Mouse (Mus musculus) MEL (cell line): ENCODE results near the gene Neurl2. TPM values are rescaled to one million over a fixed set of nuclear protein-coding genes. Genes with fewer than 3 reads are reported as not detected.

Source experiments
- DNase-seq: peaks from one replicate; pipeline ENCODE4 v3.0.0; 2011; ENCODE audit warnings: low read depth, low spot score
- H3K27ac ChIP-seq: 2 replicates; pipeline ENCODE4 v1.5.1; 2012; ENCODE audit warnings: low read depth, mild to moderate bottlenecking, control low read depth, low read length, moderate library complexity; ENCODE audit not compliant: control insufficient read depth
- H3K27me3 ChIP-seq, 2 experiments: fragments of 150-350 bp in 1 of 2; sonication (generic) in 1 of 2; 2 replicates each; pipeline ENCODE4 v1.6.1; 2012; ENCODE audit warnings: low read length in 2 of 2, mild to moderate bottlenecking in 2 of 2, improper control_type of control experiment in 1 of 2, moderate library complexity in 1 of 2; ENCODE audit not compliant: insufficient read depth in 2 of 2, control insufficient read depth in 1 of 2
- H3K36me3 ChIP-seq, 2 experiments: 2 replicates each; pipeline ENCODE4 v1.6.1; 2012 to 2014; ENCODE audit warnings: low read length in 2 of 2, improper control_type of control experiment in 1 of 2, inconsistent platforms in 1 of 2, mild to moderate bottlenecking in 1 of 2; ENCODE audit not compliant: insufficient read depth in 2 of 2, control insufficient read depth in 1 of 2
- H3K4me1 ChIP-seq, 2 experiments: fragments of 150-350 bp in 1 of 2; sonication (generic) in 1 of 2; 2 replicates each; pipeline ENCODE4 v1.6.1; 2012; ENCODE audit warnings: low read length in 2 of 2, improper control_type of control experiment in 1 of 2, mild to moderate bottlenecking in 1 of 2; ENCODE audit not compliant: insufficient read depth in 2 of 2, control insufficient read depth in 1 of 2
- H3K4me3 ChIP-seq, 2 experiments: fragments of 150-350 bp in 1 of 2; sonication (generic) in 1 of 2; 2 replicates each; pipeline ENCODE4 v1.5.1; 2012; ENCODE audit warnings: low read depth in 2 of 2, low read length in 2 of 2, mild to moderate bottlenecking in 2 of 2, moderate library complexity in 2 of 2, control low read depth in 1 of 2, improper control_type of control experiment in 1 of 2; ENCODE audit not compliant: control insufficient read depth in 1 of 2, insufficient read depth in 1 of 2
- H3K79me2 ChIP-seq: 2 replicates; pipeline ENCODE4 v1.6.1; 2012; ENCODE audit warnings: mild to moderate bottlenecking, low read length, moderate library complexity; ENCODE audit not compliant: control insufficient read depth, poor library complexity, insufficient read depth
- H3K9ac ChIP-seq: 2 replicates; pipeline ENCODE4 v1.6.1; 2012; ENCODE audit warnings: low read depth, mild to moderate bottlenecking, control low read depth, low read length, moderate library complexity; ENCODE audit not compliant: control insufficient read depth, poor library complexity, severe bottlenecking
- H3K9me3 ChIP-seq: fragments of 150-350 bp; sonication (generic); replicated peaks from 2 replicates; pipeline ENCODE4 v1.6.1; 2012; ENCODE audit warnings: mild to moderate bottlenecking, low read length, improper control_type of control experiment, moderate library complexity; ENCODE audit not compliant: insufficient read depth
- BHLHE40 ChIP-seq: IDR thresholded peaks from 2 replicates; pipeline ENCODE4 v1.6.1; 2012; ENCODE audit warnings: low read depth, mild to moderate bottlenecking, inconsistent platforms, low read length, improper control_type of control experiment, borderline replicate concordance
- CHD1 ChIP-seq: IDR thresholded peaks from 2 replicates; pipeline ENCODE4 v1.6.1; 2012; ENCODE audit warnings: low read depth, mild to moderate bottlenecking, inconsistent platforms, low read length, improper control_type of control experiment
- CHD2 ChIP-seq: IDR thresholded peaks from 2 replicates; pipeline ENCODE4 v1.6.1; 2011; ENCODE audit warnings: low read length, improper control_type of control experiment
- CTCF ChIP-seq, 3 experiments: IDR thresholded peaks in 2 of 3; conservative IDR thresholded peaks in 1 of 3; 2 replicates each; pipeline ENCODE4 v1.5.1; 2011 to 2012; ENCODE audit warnings: low read length in 3 of 3, low read depth in 2 of 3, mild to moderate bottlenecking in 2 of 3, improper control_type of control experiment in 1 of 3, inconsistent platforms in 1 of 3, mixed read lengths in 1 of 3, moderate library complexity in 1 of 3; ENCODE audit not compliant: control insufficient read depth in 1 of 3, insufficient read depth in 1 of 3, poor library complexity in 1 of 3, severe bottlenecking in 1 of 3
- ELF1 ChIP-seq: IDR thresholded peaks from 2 replicates; pipeline ENCODE4 v1.6.1; 2014; ENCODE audit warnings: low read depth, mild to moderate bottlenecking, inconsistent platforms, low read length, improper control_type of control experiment, moderate library complexity
- EP300 ChIP-seq, 2 experiments: IDR thresholded peaks; 2 replicates each; pipeline ENCODE4 v1.6.1; 2011; ENCODE audit warnings: improper control_type of control experiment in 2 of 2, low read length in 2 of 2, low read depth in 1 of 2, mild to moderate bottlenecking in 1 of 2
- GABPA ChIP-seq: IDR thresholded peaks from 2 replicates; pipeline ENCODE4 v1.6.1; 2012; ENCODE audit warnings: low read depth, mild to moderate bottlenecking, inconsistent platforms, low read length, improper control_type of control experiment, moderate library complexity
- GATA1 ChIP-seq: IDR thresholded peaks from 2 replicates; pipeline ENCODE4 v1.6.1; 2011; ENCODE audit warnings: low read depth, low read length, improper control_type of control experiment
- HCFC1 ChIP-seq: IDR thresholded peaks from 2 replicates; pipeline ENCODE4 v1.6.1; 2012; ENCODE audit warnings: low read depth, mild to moderate bottlenecking, inconsistent platforms, low read length, improper control_type of control experiment, moderate library complexity
- KAT2A ChIP-seq: conservative IDR thresholded peaks from 2 replicates; pipeline ENCODE4 v1.6.1; 2012; ENCODE audit warnings: low read depth, low read length, improper control_type of control experiment, inconsistent platforms
- MAFK ChIP-seq: IDR thresholded peaks from 2 replicates; pipeline ENCODE4 v1.6.1; 2011; ENCODE audit warnings: low read depth, mild to moderate bottlenecking, low read length, improper control_type of control experiment, borderline replicate concordance
- MAX ChIP-seq: IDR thresholded peaks from 2 replicates; pipeline ENCODE4 v1.6.1; 2011; ENCODE audit warnings: low read length, improper control_type of control experiment
- MAZ ChIP-seq: IDR thresholded peaks from 2 replicates; pipeline ENCODE4 v1.6.1; 2012; ENCODE audit warnings: low read depth, mild to moderate bottlenecking, inconsistent platforms, low read length, improper control_type of control experiment
- MEF2A ChIP-seq: IDR thresholded peaks from 2 replicates; pipeline ENCODE4 v1.6.1; 2014; ENCODE audit warnings: low read depth, mild to moderate bottlenecking, inconsistent platforms, low read length, improper control_type of control experiment; ENCODE audit not compliant: poor library complexity, insufficient replicate concordance, severe bottlenecking; ENCODE audit errors: extremely low read depth
- MYB ChIP-seq: IDR thresholded peaks from 2 replicates; pipeline ENCODE4 v1.6.1; 2011; ENCODE audit warnings: mild to moderate bottlenecking, low read depth, low read length, improper control_type of control experiment
- MYC ChIP-seq: IDR thresholded peaks from 2 replicates; pipeline ENCODE4 v1.6.1; 2011; ENCODE audit warnings: low read depth, mild to moderate bottlenecking, low read length, improper control_type of control experiment, moderate library complexity
- NELFE ChIP-seq: IDR thresholded peaks from 2 replicates; pipeline ENCODE4 v1.6.1; 2011; ENCODE audit warnings: low read depth, low read length, improper control_type of control experiment
- NRF1 ChIP-seq: IDR thresholded peaks from 2 replicates; pipeline ENCODE4 v1.6.1; 2014; ENCODE audit warnings: low read depth, mild to moderate bottlenecking, inconsistent platforms, low read length, improper control_type of control experiment, moderate library complexity; ENCODE audit not compliant: poor library complexity, insufficient read depth, severe bottlenecking
- POLR2A ChIP-seq, 2 experiments: IDR thresholded peaks; 2 replicates each; pipeline ENCODE4 v1.6.1; 2011 to 2012; ENCODE audit warnings: low read length in 2 of 2, mild to moderate bottlenecking in 2 of 2, control low read depth in 1 of 2, improper control_type of control experiment in 1 of 2, low read depth in 1 of 2, moderate library complexity in 1 of 2; ENCODE audit not compliant: control insufficient read depth in 1 of 2, insufficient read depth in 1 of 2, poor library complexity in 1 of 2
- POLR2AphosphoS2 ChIP-seq: IDR thresholded peaks from 2 replicates; pipeline ENCODE4 v1.6.1; 2011; ENCODE audit warnings: low read length, improper control_type of control experiment
- POLR2AphosphoS5 ChIP-seq: IDR thresholded peaks from 2 replicates; pipeline ENCODE4 v1.6.1; 2012; ENCODE audit warnings: low read depth, borderline replicate concordance, mild to moderate bottlenecking, inconsistent platforms, low read length, moderate library complexity, mixed read lengths
- RAD21 ChIP-seq: IDR thresholded peaks from 2 replicates; pipeline ENCODE4 v1.6.1; 2011; ENCODE audit warnings: mild to moderate bottlenecking, low read depth, low read length, improper control_type of control experiment
- RCOR1 ChIP-seq: IDR thresholded peaks from 2 replicates; pipeline ENCODE4 v1.6.1; 2012; ENCODE audit warnings: low read depth, mild to moderate bottlenecking, inconsistent platforms, low read length, improper control_type of control experiment
- SIN3A ChIP-seq: IDR thresholded peaks from 2 replicates; pipeline ENCODE4 v1.6.1; 2012; ENCODE audit warnings: low read length, improper control_type of control experiment, inconsistent platforms
- SMC3 ChIP-seq: IDR thresholded peaks from 2 replicates; pipeline ENCODE4 v1.6.1; 2011; ENCODE audit warnings: low read depth, low read length, improper control_type of control experiment
- TAL1 ChIP-seq: IDR thresholded peaks from 2 replicates; pipeline ENCODE4 v1.6.1; 2012; ENCODE audit warnings: mild to moderate bottlenecking, inconsistent platforms, low read length, moderate library complexity, mixed read lengths
- TBP ChIP-seq: IDR thresholded peaks from 2 replicates; pipeline ENCODE4 v1.8.0; 2011; ENCODE audit warnings: low read depth, low read length, improper control_type of control experiment
- TCF12 ChIP-seq: IDR thresholded peaks from 2 replicates; pipeline ENCODE4 v1.6.1; 2014; ENCODE audit warnings: low read depth, mild to moderate bottlenecking, inconsistent platforms, low read length, improper control_type of control experiment, moderate library complexity
- UBTF ChIP-seq: IDR thresholded peaks from 2 replicates; pipeline ENCODE4 v1.6.1; 2012; ENCODE audit warnings: low read depth, mild to moderate bottlenecking, inconsistent platforms, low read length, improper control_type of control experiment, moderate library complexity, borderline replicate concordance; ENCODE audit not compliant: insufficient read depth
- USF1 ChIP-seq: IDR thresholded peaks from 2 replicates; pipeline ENCODE4 v1.6.1; 2014; ENCODE audit warnings: low read depth, mild to moderate bottlenecking, inconsistent platforms, low read length, improper control_type of control experiment, moderate library complexity
- USF2 ChIP-seq, 2 experiments: IDR thresholded peaks; 2 replicates each; pipeline ENCODE4 v1.6.1; 2011 to 2012; ENCODE audit warnings: improper control_type of control experiment in 2 of 2, low read length in 2 of 2, borderline replicate concordance in 1 of 2, inconsistent platforms in 1 of 2, low read depth in 1 of 2, mild to moderate bottlenecking in 1 of 2; ENCODE audit not compliant: insufficient read depth in 1 of 2
- ZC3H11A ChIP-seq: IDR thresholded peaks from 2 replicates; pipeline ENCODE4 v1.6.1; 2012; ENCODE audit warnings: low read depth, mild to moderate bottlenecking, inconsistent platforms, low read length, improper control_type of control experiment
- ZKSCAN1 ChIP-seq: IDR thresholded peaks from 2 replicates; pipeline ENCODE4 v1.6.1; 2012; ENCODE audit warnings: low read depth, mild to moderate bottlenecking, inconsistent platforms, low read length, improper control_type of control experiment, moderate library complexity
- ZMIZ1 ChIP-seq: IDR thresholded peaks from 2 replicates; pipeline ENCODE4 v1.6.1; 2012; ENCODE audit warnings: low read depth, mild to moderate bottlenecking, inconsistent platforms, low read length, improper control_type of control experiment, moderate library complexity
- ZNF384 ChIP-seq: IDR thresholded peaks from 2 replicates; pipeline ENCODE4 v1.6.1; 2012; ENCODE audit warnings: low read depth, mild to moderate bottlenecking, inconsistent platforms, low read length, improper control_type of control experiment
- polyA plus RNA-seq, 2 experiments: library from polyadenylated mRNA; stranded (reverse) in 1 of 2; unstranded in 1 of 2; fragments of >175 nt in 1 of 2; fragments of >200 nt in 1 of 2; gene quantifications; 2 replicates each; pipeline versions ENCODE4 v1.2.1 to v1.2.4; 2012; ENCODE audit warnings: low replicate concordance in 2 of 2, low read depth in 1 of 2; ENCODE audit not compliant: insufficient read length in 2 of 2, insufficient read depth in 1 of 2, missing spikeins in 1 of 2
- total RNA-seq: library from RNA; depleted of rRNA; stranded (reverse); fragments of 300-350 nt; gene quantifications from 2 replicates; pipeline ENCODE4 v1.2.3, GENCODE M21; 2012; rRNA removed

The Neurl2 gene
- total RNA-seq (1.6 and 2.0 TPM in 2 replicates), polyA plus RNA-seq (1 to 10 TPM in 1 of 2 experiments, not detected in 1; 2.6 TPM)

GRCm38 (mm10) chr2:164833314-164833959, at the start of gene Neurl2:
Gene Neurl2 (minus strand): TSS chr2:164833456.
- no peaks in the 10 kb centered on the region for H3K27me3 ChIP-seq
- H3K27ac ChIP-seq: peak within 1 kb of the TSS; percentile 51
- H3K79me2 ChIP-seq: peaks cover 18% of the 10 kb centered on the region
- peaks cover 0 to 5% of the 10 kb centered on the region in 2 experiments; a peak in 1 of 4 replicates for H3K4me1 ChIP-seq
- no peaks in the 10 kb centered on the region for H3K9me3 ChIP-seq
- peaks cover 2% of the 10 kb centered on the region in 2 experiments; a peak in 1 of 4 replicates for H3K36me3 ChIP-seq
- peak; percentile 95 for DNase-seq
- peak within 1 kb of the TSS; percentile 82 for H3K9ac ChIP-seq
- H3K4me3 ChIP-seq: peak within 1 kb of the TSS; percentile 56 to 86
- TF ChIP-seq KAT2A (no peak; the same call in 1 of the 2 replicates), MAZ (0 out of 2 replicates have a peak, but pooled peaks have one; percentile 19), UBTF (no peak), MYB (no peak), POLR2AphosphoS5 (no peak), ZNF384 (peak; percentile 71), USF1 (peak; percentile 100), TCF12 (peak; percentile 58), ZKSCAN1 (no peak), POLR2AphosphoS2 (peak; percentile 35; the same call in 1 of the 2 replicates), TAL1 (no peak), ZC3H11A (no peak), MEF2A (0 out of 2 replicates have a peak, but pooled peaks have one; percentile 23), ZMIZ1 (0 out of 2 replicates have a peak, but pooled peaks have one; percentile 48), RCOR1 (0 out of 2 replicates have a peak, but pooled peaks have one; percentile 28), RAD21 (no peak), TBP (peak; percentile 70), CHD1 (0 out of 2 replicates have a peak, but pooled peaks have one; percentile 84), HCFC1 (peak; percentile 85), MAX (peak; percentile 98), SIN3A (peak; percentile 100), ELF1 (no peak), GATA1 (0 out of 2 replicates have a peak, but pooled peaks have one; percentile 2), NELFE (peak; percentile 50), BHLHE40 (peak; percentile 96), POLR2A (IDR thresholded peaks at IDR 0.05; ENCODE audit: control insufficient read depth in 1 of 2, insufficient read depth in 1 of 2, low read depth in 1 of 2, low read length in 2 of 2, poor library complexity in 1 of 2) (peak; percentile 42 to 74; a peak in 3 of 4 replicates), CHD2 (no peak), SMC3 (no peak; the same call in 1 of the 2 replicates), MAFK (no peak), MYC (peak; percentile 68), GABPA (no peak), NRF1 (no peak), EP300 (IDR thresholded peaks at IDR 0.05; ENCODE audit: low read depth in 1 of 2, low read length in 2 of 2) (no peak), CTCF (IDR thresholded peaks at IDR 0.05 in 2 of 3, conservative IDR thresholded peaks at IDR 0.05 in 1 of 3; ENCODE audit: control insufficient read depth in 1 of 3, insufficient read depth in 1 of 3, low read depth in 2 of 3, low read length in 3 of 3, poor library complexity in 1 of 3, severe bottlenecking in 1 of 3) (peak in 1 of 3 experiments; percentile 5; a peak in 1 of 6 replicates), USF2 (IDR thresholded peaks at IDR 0.05; ENCODE audit: borderline replicate concordance in 1 of 2, insufficient read depth in 1 of 2, low read depth in 1 of 2, low read length in 2 of 2) (peak; percentile 100)
